Mouse (Mus musculus) forebrain, embryonic 12.5 days (tissue): Measurements from ENCODE around the gene Slc9a9. TPM values are rescaled to one million over a fixed set of nuclear protein-coding genes. Genes with fewer than 3 reads are reported as not detected.
A peak's percentile ranks its signal among the peaks of the same experiment; 100 is the strongest.

Experiments used
- ATAC-seq: fragments of 200-750 bp; cut with Nextera tagmentation; 2 replicates; pipeline ENCODE4 v1.8.0; 2017; ENCODE audit warnings: moderate TSS enrichment; ENCODE audit not compliant: low FRiP score
- H3K27ac ChIP-seq: fragments of 300-500 bp; sonication (generic); 2 replicates; pipeline ENCODE4 v1.5.1; 2016; ENCODE audit warnings: mild to moderate bottlenecking
- H3K27me3 ChIP-seq: fragments of 300-500 bp; sonication (generic); 2 replicates; pipeline ENCODE4 v1.6.1; 2016; ENCODE audit warnings: mild to moderate bottlenecking
- H3K36me3 ChIP-seq: fragments of 300-500 bp; sonication (generic); replicated peaks from 2 replicates; pipeline ENCODE4 v1.6.1; 2016; ENCODE audit warnings: mild to moderate bottlenecking
- H3K4me1 ChIP-seq: fragments of 300-500 bp; sonication (generic); 2 replicates; pipeline ENCODE4 v1.6.1; 2016
- H3K4me2 ChIP-seq: fragments of 300-500 bp; sonication (generic); 2 replicates; pipeline ENCODE4 v1.6.1; 2016; ENCODE audit warnings: mild to moderate bottlenecking, moderate library complexity
- H3K4me3 ChIP-seq: fragments of 300-500 bp; sonication (generic); replicated peaks from 2 replicates; pipeline ENCODE4 v1.5.1; 2016; ENCODE audit warnings: mild to moderate bottlenecking
- H3K9ac ChIP-seq: fragments of 300-500 bp; sonication (generic); 2 replicates; pipeline ENCODE4 v1.6.1; 2016; ENCODE audit warnings: mild to moderate bottlenecking
- H3K9me3 ChIP-seq: fragments of 300-500 bp; sonication (generic); 2 replicates; pipeline ENCODE4 v1.6.1; 2016
- WGBS: fragments of 180-500 bp; shearing (Covaris S2); methylation state at CpG from one replicate; pipeline ENCODE4 v1.1.7; 2016; 5-methylcytosine and 5-hydroxymethylcytosine counted together
- polyA plus RNA-seq: library from polyadenylated mRNA; unstranded; fragments of >200 nt; fragmentation: Nextera tagmentation; extraction: Ambion mirVana; gene quantifications from 2 replicates; pipeline ENCODE4 v1.2.1, GENCODE M21; 2016

Slc9a9 gene
- polyA plus RNA-seq, 1 experiment from 2014 or later, result 2.8 TPM

- Histone ChIP-seq H3K4me1 (no peaks in the 10 kb centered on the region), H3K36me3 (no peaks in the 10 kb centered on the region), H3K9me3 (no peaks in the 10 kb centered on the region), H3K4me2 (no peak overlapping the region), H3K27ac (no peak overlapping the region), H3K9ac (no peak overlapping the region), H3K27me3 (no peaks in the 10 kb centered on the region), H3K4me3 (no peak overlapping the region)
- 71% methylated on average over 4 of the region's 4 CpGs for WGBS
- ATAC-seq, result no peak
Measured at GRCm38 (mm10) chr9:95226986-95227385, 557.3 kb downstream of the Slc9a9 start.

DNA sequence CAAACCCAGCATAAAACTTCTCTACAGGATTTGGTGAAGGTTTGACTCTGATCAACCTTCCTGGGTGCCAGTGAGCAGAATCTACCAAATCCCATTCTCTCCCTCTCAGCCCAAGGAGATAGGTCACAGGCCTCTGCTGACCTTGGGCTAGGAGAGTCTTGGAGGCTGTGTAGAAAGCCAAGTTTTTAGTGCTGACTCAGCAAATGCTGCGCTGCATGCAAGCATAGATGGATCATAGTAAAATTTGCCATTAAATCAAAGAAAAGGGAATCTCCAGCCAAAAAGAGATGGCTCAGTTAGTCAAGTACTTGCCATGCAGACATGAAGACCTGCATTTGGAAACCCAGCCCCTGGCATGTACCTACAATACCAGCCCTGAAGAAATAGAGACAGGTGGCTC lies 558.4 kb downstream of the Slc9a9 start:
- H3K4me3 ChIP-seq, result no peak overlapping the region
- H3K4me1 ChIP-seq, result no peaks in the 10 kb centered on the region
- WGBS, result 100% methylated on average over 1 of the region's 1 CpGs
- no peaks in the 10 kb centered on the region for H3K9me3 ChIP-seq
- ATAC-seq, result no peak
- no peak overlapping the region for H3K9ac ChIP-seq
- H3K36me3 ChIP-seq, result no peaks in the 10 kb centered on the region
- no peak overlapping the region for H3K27ac ChIP-seq
- H3K4me2 ChIP-seq, result no peak overlapping the region
- no peaks in the 10 kb centered on the region for H3K27me3 ChIP-seq

DNA sequence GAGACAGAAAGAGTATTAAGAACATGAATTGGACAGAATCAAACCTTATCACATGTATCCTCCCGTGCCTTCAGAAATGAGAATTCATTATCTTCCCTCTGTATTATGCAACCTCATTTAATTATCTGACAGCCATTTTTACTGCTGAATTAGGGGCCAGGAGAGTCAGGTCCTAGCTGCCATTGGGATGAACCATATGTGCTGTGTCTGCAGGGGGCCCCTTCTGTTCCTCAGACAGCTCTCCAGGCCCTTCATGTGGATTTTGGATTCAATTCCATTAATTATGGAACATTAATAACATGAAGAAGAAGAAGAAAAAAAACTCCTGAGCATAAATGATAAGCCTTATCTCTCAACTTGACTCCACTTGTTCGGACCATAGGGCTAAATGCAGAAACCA lies 559.4 kb downstream of the Slc9a9 start:
- no peaks in the 10 kb centered on the region for H3K9me3 ChIP-seq
- 91% methylated on average over 2 of the region's 2 CpGs for WGBS
- ATAC-seq, result no peak
- H3K4me3 ChIP-seq, result no peak overlapping the region
- no peak overlapping the region for H3K9ac ChIP-seq
- H3K27ac ChIP-seq, result no peak overlapping the region
- no peaks in the 10 kb centered on the region for H3K4me1 ChIP-seq
- H3K4me2 ChIP-seq, result no peak overlapping the region
- no peaks in the 10 kb centered on the region for H3K27me3 ChIP-seq
- no peaks in the 10 kb centered on the region for H3K36me3 ChIP-seq

GRCm38 (mm10) chr9:95239900-95240299 lies 570.2 kb downstream of the Slc9a9 start:
- Histone ChIP-seq H3K9me3 (0 out of 2 replicates have a peak, but pooled peaks cover 2% of the 10 kb centered on the region), H3K36me3 (no peaks in the 10 kb centered on the region), H3K27me3 (no peaks in the 10 kb centered on the region), H3K4me2 (no peak overlapping the region), H3K27ac (no peak overlapping the region), H3K4me1 (no peaks in the 10 kb centered on the region), H3K4me3 (no peak overlapping the region), H3K9ac (no peak overlapping the region)
- ATAC-seq, result no peak

- no peak for ATAC-seq
- Histone ChIP-seq H3K27me3 (no peaks in the 10 kb centered on the region), H3K4me1 (no peaks in the 10 kb centered on the region), H3K36me3 (no peaks in the 10 kb centered on the region), H3K4me2 (no peak overlapping the region), H3K27ac (no peak overlapping the region), H3K9ac (no peak overlapping the region), H3K9me3 (no peaks in the 10 kb centered on the region), H3K4me3 (no peak overlapping the region)
- WGBS, result 85% methylated on average over 2 of the region's 2 CpGs
Measured at GRCm38 (mm10) chr9:95242628-95243195, 573.0 kb downstream of the Slc9a9 start.

DNA sequence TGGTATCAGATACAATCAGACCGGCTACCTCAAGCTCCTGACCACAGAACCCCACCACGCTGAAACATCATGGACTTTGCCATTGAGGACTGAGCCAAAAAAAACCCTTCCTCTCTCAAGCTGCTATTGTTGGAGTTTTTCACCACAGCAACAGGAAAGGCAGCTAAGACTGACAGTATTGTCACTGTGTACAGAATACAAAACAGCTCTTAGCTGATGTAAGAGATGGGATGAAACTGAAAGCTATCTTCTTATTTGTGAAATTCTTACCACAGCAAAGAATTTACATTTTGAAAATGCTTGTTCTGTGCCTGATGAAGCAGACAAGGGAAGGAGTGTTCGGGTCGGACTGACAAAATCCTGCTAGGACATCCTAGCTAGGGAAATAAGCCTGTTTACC lies 584.5 kb downstream of the Slc9a9 start:
- no peaks in the 10 kb centered on the region for H3K36me3 ChIP-seq
- 82% methylated on average over 4 of the region's 4 CpGs for WGBS
- no peak for ATAC-seq
- H3K27ac ChIP-seq, result no peak overlapping the region
- no peaks in the 10 kb centered on the region for H3K9me3 ChIP-seq
- no peaks in the 10 kb centered on the region for H3K27me3 ChIP-seq
- H3K9ac ChIP-seq, result no peak overlapping the region
- no peak overlapping the region for H3K4me2 ChIP-seq
- no peaks in the 10 kb centered on the region for H3K4me1 ChIP-seq
- no peak overlapping the region for H3K4me3 ChIP-seq

- Histone ChIP-seq H3K9me3 (no peaks in the 10 kb centered on the region), H3K4me1 (no peaks in the 10 kb centered on the region), H3K36me3 (no peaks in the 10 kb centered on the region), H3K4me3 (no peak overlapping the region), H3K27ac (no peak overlapping the region), H3K9ac (no peak overlapping the region), H3K4me2 (no peak overlapping the region), H3K27me3 (no peaks in the 10 kb centered on the region)
- 92% methylated on average over 6 of the region's 6 CpGs for WGBS
- no peak for ATAC-seq
Measured at GRCm38 (mm10) chr9:95255844-95256243, 586.1 kb downstream of the Slc9a9 start.

GRCm38 (mm10) chr9:95256680-95257316 lies 587.1 kb downstream of the Slc9a9 start:
- Histone ChIP-seq H3K9me3 (no peaks in the 10 kb centered on the region), H3K4me3 (no peak overlapping the region), H3K27ac (no peak overlapping the region), H3K9ac (no peak overlapping the region), H3K4me2 (no peak overlapping the region), H3K36me3 (no peaks in the 10 kb centered on the region), H3K4me1 (no peaks in the 10 kb centered on the region), H3K27me3 (no peaks in the 10 kb centered on the region)
- WGBS, result 91% methylated on average over 21 of the region's 21 CpGs
- ATAC-seq, result no peak

DNA sequence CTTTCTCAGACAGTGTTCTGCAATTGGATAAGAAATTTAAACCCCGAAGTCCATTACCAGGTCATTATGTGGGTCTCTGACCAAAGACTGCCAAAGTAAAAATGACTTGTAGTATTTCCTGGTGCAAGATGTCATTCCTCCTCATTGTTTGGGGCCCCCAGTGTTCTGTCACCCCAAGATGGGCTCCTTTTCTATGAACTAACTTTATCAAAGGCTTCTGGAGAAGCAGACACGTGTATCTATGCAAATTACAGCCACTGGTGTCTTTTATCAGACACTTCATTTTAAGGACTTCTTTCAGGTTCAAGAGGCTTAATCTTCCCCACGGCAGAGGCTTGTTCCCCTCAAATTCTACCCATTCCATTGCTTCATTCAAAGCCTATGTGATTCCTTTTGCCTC lies 593.1 kb downstream of the Slc9a9 start:
- WGBS, result 53% methylated on average over 3 of the region's 3 CpGs
- H3K4me3 ChIP-seq, result no peak overlapping the region
- no peak overlapping the region for H3K27ac ChIP-seq
- peaks cover 7% of the 10 kb centered on the region for H3K4me1 ChIP-seq
- no peak for ATAC-seq
- H3K9me3 ChIP-seq, result no peaks in the 10 kb centered on the region
- H3K4me2 ChIP-seq, result no peak overlapping the region
- H3K27me3 ChIP-seq, result no peaks in the 10 kb centered on the region
- H3K9ac ChIP-seq, result no peak overlapping the region
- H3K36me3 ChIP-seq, result no peaks in the 10 kb centered on the region

GRCm38 (mm10) chr9:95263867-95264509 lies 594.3 kb downstream of the Slc9a9 start:
- ATAC-seq, result peak; percentile 36; the same call in 1 of the 2 replicates
- 61% methylated on average over 9 of the region's 9 CpGs for WGBS
- H3K27me3 ChIP-seq, result no peaks in the 10 kb centered on the region
- no peaks in the 10 kb centered on the region for H3K9me3 ChIP-seq
- no peak overlapping the region for H3K9ac ChIP-seq
- no peak overlapping the region for H3K27ac ChIP-seq
- no peak overlapping the region for H3K4me2 ChIP-seq
- H3K4me1 ChIP-seq, result peaks cover 7% of the 10 kb centered on the region
- no peaks in the 10 kb centered on the region for H3K36me3 ChIP-seq
- H3K4me3 ChIP-seq, result no peak overlapping the region

GRCm38 (mm10) chr9:95266179-95266578 lies 596.5 kb downstream of the Slc9a9 start:
- H3K27me3 ChIP-seq, result no peaks in the 10 kb centered on the region
- H3K9ac ChIP-seq, result no peak overlapping the region
- no peak overlapping the region for H3K4me3 ChIP-seq
- H3K9me3 ChIP-seq, result no peaks in the 10 kb centered on the region
- H3K4me1 ChIP-seq, result peaks cover 7% of the 10 kb centered on the region
- WGBS, result 63% methylated on average over 2 of the region's 2 CpGs
- no peak for ATAC-seq
- H3K4me2 ChIP-seq, result no peak overlapping the region
- no peak overlapping the region for H3K27ac ChIP-seq
- no peaks in the 10 kb centered on the region for H3K36me3 ChIP-seq

DNA sequence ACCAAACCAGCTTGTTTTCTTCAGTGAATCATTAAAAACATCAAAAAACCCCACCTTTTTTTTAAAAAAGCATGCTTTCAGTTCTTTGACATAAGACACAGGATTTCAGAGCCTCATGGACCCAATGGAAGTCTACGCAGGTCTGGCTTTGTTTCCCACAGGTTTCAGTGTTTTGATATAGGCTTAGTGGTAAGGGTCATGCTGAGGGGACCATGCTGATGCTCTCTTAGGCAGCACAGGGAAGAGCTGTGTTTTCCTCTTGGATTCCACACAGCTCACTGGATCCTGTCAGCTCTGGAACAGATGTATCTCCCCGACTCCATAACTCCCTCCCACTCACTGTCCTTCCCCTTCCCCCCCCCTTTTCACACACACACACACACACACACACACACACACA lies 597.2 kb downstream of the Slc9a9 start:
- 76% methylated on average over 2 of the region's 2 CpGs for WGBS
- ATAC-seq, result no peak

More for the DNA sequence above, 597.2 kb downstream of the Slc9a9 start:
- H3K27ac ChIP-seq, result no peak overlapping the region
- H3K27me3 ChIP-seq, result no peaks in the 10 kb centered on the region
- H3K9me3 ChIP-seq, result no peaks in the 10 kb centered on the region
- H3K4me1 ChIP-seq, result peaks cover 7% of the 10 kb centered on the region
- no peak overlapping the region for H3K4me2 ChIP-seq
- no peak overlapping the region for H3K9ac ChIP-seq
- H3K4me3 ChIP-seq, result no peak overlapping the region
- H3K36me3 ChIP-seq, result no peaks in the 10 kb centered on the region
